Mouse (Mus musculus) midbrain, embryonic 12.5 days (tissue): ENCODE data around the gene Pigb. TPM values are rescaled to one million over a fixed set of nuclear protein-coding genes. Genes with fewer than 3 reads are reported as not detected.

Experiments
- microRNA-seq: library from miRNA; unstranded; fragments of <30 nt; microRNA quantifications from one replicate; pipeline ENCODE4, GENCODE M21; 2017
- polyA plus RNA-seq: library from polyadenylated mRNA; unstranded; fragments of >200 nt; fragmentation: Nextera tagmentation; extraction: Ambion mirVana; gene quantifications from 2 replicates; pipeline ENCODE4 v1.2.1, GENCODE M21; 2016

Pigb gene
- polyA plus RNA-seq, 1 experiment from 2014 or later, result 12.6 TPM

Small RNAs within 50 kb of the gene (microRNA-seq; reads per million reads assigned to microRNA genes)
- not detected for gene Gm27353

Other genes starting within 250 kb of the Pigb start
- gene Prtg, start 233.5 kb downstream of the Pigb start, polyA plus RNA-seq, result 2.3 and 2.6 TPM in 2 replicates
- 11.4 and 13.7 TPM in 2 replicates for gene Pygo1, start 114.7 kb downstream of the Pigb start, polyA plus RNA-seq
- gene Dyx1c1, start 81.6 kb downstream of the Pigb start, polyA plus RNA-seq, result 1.6 and 1.9 TPM in 2 replicates
- 0.54 TPM in 1 of 2 replicates, not detected in the other for gene Gm44503, start 81.5 kb downstream of the Pigb start, polyA plus RNA-seq
- gene Ccpg1os, start 55.0 kb downstream of the Pigb start, polyA plus RNA-seq, result 24.1 and 27.3 TPM in 2 replicates
- 33.0 and 36.7 TPM in 2 replicates for gene Ccpg1, start 54.9 kb downstream of the Pigb start, polyA plus RNA-seq
- gene Rab27a, start 4.5 kb upstream of the Pigb start, polyA plus RNA-seq, result 1.1 and 1.5 TPM in 2 replicates
- not detected in 2 replicates for gene Khdc3, start 61.5 kb upstream of the Pigb start, polyA plus RNA-seq
- gene Gm20509, start 62.1 kb upstream of the Pigb start, polyA plus RNA-seq, result not detected in 2 replicates
- gene Rsl24d1, start 73.0 kb upstream of the Pigb start, polyA plus RNA-seq, result 127 and 128 TPM in 2 replicates